Comparison of ENCODE assay signal across 23 mouse cellular contexts in genomic region chrX:160146806-160147205, GRCm38 (mm10). TPM values are rescaled to one million over a fixed set of nuclear protein-coding genes. Genes with fewer than 3 reads are reported as not detected.
DNase-seq lines count a peak whose midpoint lies in the region; ATAC-seq lines count a peak whose summit lies in the region.
"Had no signal": no experiment of that assay in that cellular context is flagged by ENCODE, and none has a peak within 500 bp of the region (broad histone marks: within the 10 kb centered on the region; RNA-seq: fewer than 3 reads in every experiment).

No protein-coding gene starts in this region.

- ATAC-seq in megakaryocyte-erythroid progenitor cell, adult 5-6 weeks (replicated peaks; ENCODE audit: low FRiP score, low TSS enrichment, poor library complexity, severe bottlenecking) = peak; percentile 44; the same call in 1 of the 2 replicates
- ATAC-seq in CD4-positive, CD25-positive, alpha-beta regulatory T cell, adult 4 months = no peak
- ATAC-seq in forebrain, embryonic 14.5 days = no peak
- ATAC-seq: forebrain, postnatal 0 days; hindbrain, postnatal 0 days; Patski had no signal

- no peaks in the 10 kb centered on the region for H3K4me1 ChIP-seq in forebrain, embryonic 14.5 days (ENCODE audit: control insufficient read depth, insufficient read depth, low read length)
- H3K4me1 ChIP-seq: embryonic facial prominence, embryonic 13.5 days; forebrain, embryonic 12.5 days; heart, embryonic 15.5 days; hindbrain, embryonic 13.5 days had no signal

- no peak overlapping the region for H3K4me2 ChIP-seq in forebrain, embryonic 14.5 days (ENCODE audit: low read length)
- H3K4me2 ChIP-seq: embryonic facial prominence, embryonic 13.5 days; forebrain, embryonic 12.5 days; heart, embryonic 11.5 days; heart, embryonic 15.5 days; hindbrain, embryonic 13.5 days had no signal

- H3K9me3 ChIP-seq in forebrain, embryonic 14.5 days (replicated peaks; ENCODE audit: control insufficient read depth, low read length) = no peaks in the 10 kb centered on the region
- H3K9me3 ChIP-seq: embryonic facial prominence, embryonic 13.5 days; forebrain, embryonic 12.5 days; heart, embryonic 15.5 days; hindbrain, embryonic 13.5 days had no signal

- WGBS in forebrain, embryonic 14.5 days = 86% methylated on average over 4 of the region's 4 CpGs

- H3K36me3 ChIP-seq in forebrain, embryonic 14.5 days (ENCODE audit: control insufficient read depth, insufficient read depth, low read length) = no peaks in the 10 kb centered on the region
- H3K36me3 ChIP-seq: embryonic facial prominence, embryonic 13.5 days; forebrain, embryonic 12.5 days; heart, embryonic 15.5 days; hindbrain, embryonic 13.5 days had no signal

- no peaks in the 10 kb centered on the region for H3K27me3 ChIP-seq in forebrain, embryonic 14.5 days (replicated peaks; ENCODE audit: control insufficient read depth, insufficient read depth, low read length)
- H3K27me3 ChIP-seq: heart, embryonic 15.5 days; hindbrain, embryonic 13.5 days; Patski had no signal

- no peak overlapping the region for H3K27ac ChIP-seq in forebrain, embryonic 14.5 days (ENCODE audit: low read depth, low read length)
- H3K27ac ChIP-seq: embryonic facial prominence, embryonic 13.5 days; forebrain, embryonic 12.5 days; heart, adult 2 months; heart, embryonic 15.5 days; hindbrain, embryonic 13.5 days; hindbrain, postnatal 0 days had no signal

- H3K4me3 ChIP-seq in forebrain, embryonic 14.5 days (ENCODE audit: low read depth, low read length) = no peak overlapping the region
- H3K4me3 ChIP-seq: embryonic facial prominence, embryonic 13.5 days; forebrain, embryonic 12.5 days; heart, adult 2 months; heart, embryonic 15.5 days; hindbrain, embryonic 13.5 days had no signal

- no peak overlapping the region for H3K9ac ChIP-seq in forebrain, embryonic 14.5 days (ENCODE audit: low read length)
- H3K9ac ChIP-seq: embryonic facial prominence, embryonic 13.5 days; forebrain, embryonic 12.5 days; forebrain, postnatal 0 days; heart, embryonic 15.5 days; hindbrain, embryonic 13.5 days had no signal

- peak; percentile 24 for DNase-seq in adrenal gland, postnatal 10 days
- no peak for DNase-seq in adrenal gland, postnatal 14 days
- peak; percentile 21 for DNase-seq in lung, postnatal 36 days
- DNase-seq in lung, adult 18-20 months = no peak
- no peak for DNase-seq in forebrain, embryonic 14.5 days (ENCODE audit: low spot score)
- DNase-seq: adrenal gland, postnatal 36 days; B cell, adult 2 months; cerebellum, adult 11-12 months; cerebellum, adult 9-11 months; cerebellum, postnatal 36 days; forebrain, postnatal 0 days; gastrocnemius, postnatal 14 days; heart, adult 2 months; heart, postnatal 14 days had no signal

RNA-seq across cellular contexts. Expression of gene Pdha1, which starts 8.6 kb away (rescaled TPM):
- 100 to 1,000 TPM; 522 to 573 TPM for total RNA-seq in adrenal gland, postnatal 10 days (2021)
- 469 and 509 TPM in 2 replicates for total RNA-seq in adrenal gland, postnatal 14 days (2021)
- 107 and 126 TPM in 2 replicates for total RNA-seq in megakaryocyte-erythroid progenitor cell, adult 5-6 weeks (2014; fragmentation: Nextera tagmentation)
- total RNA-seq in megakaryocyte-erythroid progenitor cell, adult 5-6 weeks (2017) = 166 and 222 TPM in 2 replicates
- polyA plus RNA-seq in CD4-positive, CD25-positive, alpha-beta regulatory T cell, adult 4 months (2017; shearing (Covaris generic)) = 100 to 1,000 TPM; 170 to 198 TPM
- polyA plus RNA-seq in forebrain, embryonic 14.5 days (2014; fragmentation: Nextera tagmentation; extraction: Ambion mirVana) = 107 and 125 TPM in 2 replicates

Comparison
In these comparisons a context has a peak if more than half of its experiments do, and no peak if none do; other contexts are left out.
1. DNase-seq: peak in adrenal gland, postnatal 10 days (single experiment) and lung, postnatal 36 days (single experiment); none in adrenal gland, postnatal 14 days (single experiment), lung, adult 18-20 months (0 of 2) and forebrain, embryonic 14.5 days (single experiment).